Mouse (Mus musculus) lung, postnatal 0 days (tissue): ENCODE measurements at regions not wholly inside any gene's neighbourhood (a gene's known extent, or its start where the extent isn't known, plus 50 kb on each side); places are given as distances from the start of the nearest gene placed in this dataset.

Experiments
- ATAC-seq: fragments of 200-750 bp; cut with Nextera tagmentation; 2 replicates; pipeline ENCODE4 v1.8.0; 2017; ENCODE audit warnings: moderate library complexity
- DNase-seq: peaks from one replicate; pipeline ENCODE4 v3.0.0-alpha.2; 2016; ENCODE audit warnings: low spot score
- H3K27ac ChIP-seq: fragments of 300-500 bp; sonication (generic); 2 replicates; pipeline ENCODE4 v1.5.1; 2014; ENCODE audit warnings: antibody characterized with exemption, mild to moderate bottlenecking, low read length, mixed read lengths
- H3K27me3 ChIP-seq: fragments of 300-500 bp; sonication (generic); replicated peaks from 2 replicates; pipeline ENCODE4 v1.6.1; 2014; ENCODE audit warnings: low read length, mixed read lengths; ENCODE audit not compliant: insufficient read depth
- H3K36me3 ChIP-seq: fragments of 300-500 bp; sonication (generic); 2 replicates; pipeline ENCODE4 v1.6.1; 2014; ENCODE audit warnings: low read length, mixed read lengths; ENCODE audit not compliant: insufficient read depth
- H3K4me1 ChIP-seq: fragments of 300-500 bp; sonication (generic); 2 replicates; pipeline ENCODE4 v1.6.1; 2014; ENCODE audit warnings: antibody characterized with exemption, low read depth, low read length, mixed read lengths; ENCODE audit not compliant: insufficient read depth
- H3K4me2 ChIP-seq: fragments of 300-500 bp; sonication (generic); replicated peaks from 2 replicates; pipeline ENCODE4 v1.6.1; 2014; ENCODE audit warnings: low read depth, mild to moderate bottlenecking, low read length, moderate library complexity, mixed read lengths
- H3K4me3 ChIP-seq: fragments of 300-500 bp; sonication (generic); 2 replicates; pipeline ENCODE4 v1.5.1; 2014; ENCODE audit warnings: low read depth, low read length
- H3K9ac ChIP-seq: fragments of 300-500 bp; sonication (generic); replicated peaks from 2 replicates; pipeline ENCODE4 v1.6.1; 2014; ENCODE audit warnings: low read depth, mild to moderate bottlenecking
- H3K9me3 ChIP-seq: fragments of 300-500 bp; sonication (generic); 2 replicates; pipeline ENCODE4 v1.6.1; 2016; ENCODE audit warnings: low read length, mixed read lengths
- CTCF ChIP-seq: IDR thresholded peaks from 2 replicates; pipeline ENCODE4 v1.5.1; 2016; ENCODE audit warnings: antibody characterized with exemption, mild to moderate bottlenecking
- EP300 ChIP-seq: IDR thresholded peaks from 2 replicates; pipeline ENCODE4 v1.6.1; 2016; ENCODE audit warnings: antibody characterized with exemption, mild to moderate bottlenecking, control low read depth
- WGBS: fragments of 180-500 bp; shearing (Covaris S2); extraction: QIAGEN DNeasy Blood & Tissue Kit; methylation state at CpG from one replicate; pipeline ENCODE4 v1.1.7; 2014; 5-methylcytosine and 5-hydroxymethylcytosine counted together

DNA sequence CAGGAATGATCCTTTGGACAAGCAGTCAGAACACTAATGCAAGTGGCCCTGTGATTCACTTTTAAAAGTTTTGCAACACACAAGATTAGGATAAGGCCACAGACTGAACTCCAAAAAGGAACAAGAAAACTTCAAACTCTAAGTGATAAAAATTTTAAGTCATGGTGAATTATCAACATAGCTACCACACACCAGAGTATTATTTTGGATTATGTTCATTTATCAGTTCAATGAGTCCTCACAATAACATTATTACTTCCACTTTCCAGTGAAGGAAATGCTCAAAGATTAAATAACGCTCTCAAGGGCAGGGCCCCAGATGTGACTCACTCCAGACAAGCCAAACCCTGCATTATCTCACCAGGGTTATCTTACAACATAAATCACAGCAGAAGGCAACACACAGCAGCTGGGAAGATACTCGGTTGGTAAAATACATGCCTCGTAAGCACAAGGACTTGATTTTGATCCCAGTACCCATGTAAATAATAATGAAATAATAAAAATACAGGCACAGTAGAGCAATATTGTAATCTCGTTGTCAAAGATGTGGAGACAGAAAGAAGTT, 158.8 kb upstream of the Gorab start:
- no peak overlapping the region for H3K4me2 ChIP-seq
- H3K27ac ChIP-seq = no peak overlapping the region
- no peaks in the 10 kb centered on the region for H3K9me3 ChIP-seq
- no peaks in the 10 kb centered on the region for H3K27me3 ChIP-seq
- DNase-seq = no peak
- no peaks in the 10 kb centered on the region for H3K36me3 ChIP-seq
- H3K4me3 ChIP-seq = no peak overlapping the region
- H3K9ac ChIP-seq = no peak overlapping the region
- ATAC-seq = no peak
- WGBS = 25% methylated on average over 4 of the region's 4 CpGs
- TF ChIP-seq CTCF = no peak
- TF ChIP-seq EP300 = 0 out of 2 replicates have a peak, but pooled peaks have one; percentile 16
- 0 out of 2 replicates have a peak, but pooled peaks cover 3% of the 10 kb centered on the region for H3K4me1 ChIP-seq

DNA sequence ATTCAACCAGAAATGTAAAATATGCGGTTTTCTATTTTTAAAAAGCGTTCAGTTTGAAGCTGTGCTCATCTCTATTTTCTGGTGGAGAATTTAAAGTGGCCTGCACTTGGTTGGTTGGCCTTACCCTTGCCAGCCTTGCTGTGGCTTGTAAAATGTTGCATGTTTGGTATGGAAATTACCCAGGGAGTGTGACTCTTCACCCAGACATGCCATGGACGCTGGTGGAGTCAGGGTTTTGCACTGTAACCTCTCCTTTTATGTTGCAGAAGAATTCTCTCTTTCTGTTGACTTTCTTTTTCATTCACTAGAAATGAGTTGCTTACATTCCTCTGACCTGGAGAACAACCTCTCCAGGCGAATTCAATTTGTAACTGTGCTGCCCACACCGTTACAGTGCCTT, 157.5 kb upstream of the Gorab start:
- Histone ChIP-seq H3K36me3 (no peaks in the 10 kb centered on the region), H3K27me3 (no peaks in the 10 kb centered on the region), H3K4me2 (no peak overlapping the region), H3K9ac (no peak overlapping the region), H3K9me3 (no peaks in the 10 kb centered on the region), H3K27ac (no peak overlapping the region), H3K4me3 (no peak overlapping the region), H3K4me1 (0 out of 2 replicates have a peak, but pooled peaks cover 3% of the 10 kb centered on the region)
- TF ChIP-seq EP300 (peak; percentile 30; the same call in 1 of the 2 replicates), CTCF (no peak)
- ATAC-seq (peak; percentile 57), DNase-seq (peak; percentile 36)
- 40% methylated on average over 5 of the region's 5 CpGs for WGBS

DNA sequence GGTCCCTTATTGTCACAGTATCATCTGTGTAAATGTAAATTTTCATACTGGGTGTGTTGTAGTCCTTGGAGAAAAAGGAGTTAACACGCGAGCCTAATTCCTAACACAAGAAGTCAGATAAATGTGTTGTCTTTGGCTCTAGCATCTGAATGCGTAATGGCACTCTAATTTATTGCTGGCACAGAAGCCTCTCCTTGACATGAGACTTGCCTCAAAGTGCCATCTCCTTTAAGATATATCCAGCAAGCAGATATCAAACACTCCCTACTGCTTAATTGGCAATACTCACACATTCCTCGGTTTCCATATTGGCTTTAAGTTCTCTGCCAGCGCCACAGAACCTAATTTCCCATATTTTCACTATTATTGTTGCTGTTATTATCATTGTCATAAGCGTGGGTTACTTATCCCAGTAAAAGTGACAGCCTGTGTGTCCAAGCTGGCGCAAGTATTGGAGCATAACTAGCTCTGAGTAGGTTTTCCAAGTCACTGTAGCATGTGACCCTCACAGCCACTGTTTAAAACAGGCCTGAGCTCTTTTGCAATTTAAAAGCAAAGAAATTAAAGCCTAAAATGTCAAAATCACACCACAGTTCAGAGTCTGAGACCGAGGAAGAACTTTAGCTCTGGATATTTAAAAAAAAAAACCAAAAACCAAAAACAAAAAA, 156.9 kb upstream of the Gorab start:
- DNase-seq = no peak
- Histone ChIP-seq H3K27ac (no peak overlapping the region), H3K36me3 (no peaks in the 10 kb centered on the region), H3K4me3 (no peak overlapping the region), H3K4me2 (no peak overlapping the region), H3K4me1 (0 out of 2 replicates have a peak, but pooled peaks cover 3% of the 10 kb centered on the region), H3K27me3 (no peaks in the 10 kb centered on the region), H3K9me3 (no peaks in the 10 kb centered on the region), H3K9ac (no peak overlapping the region)
- TF ChIP-seq EP300 = no peak
- TF ChIP-seq CTCF = no peak
- 66% methylated on average over 8 of the region's 8 CpGs for WGBS
- no peak for ATAC-seq

DNA sequence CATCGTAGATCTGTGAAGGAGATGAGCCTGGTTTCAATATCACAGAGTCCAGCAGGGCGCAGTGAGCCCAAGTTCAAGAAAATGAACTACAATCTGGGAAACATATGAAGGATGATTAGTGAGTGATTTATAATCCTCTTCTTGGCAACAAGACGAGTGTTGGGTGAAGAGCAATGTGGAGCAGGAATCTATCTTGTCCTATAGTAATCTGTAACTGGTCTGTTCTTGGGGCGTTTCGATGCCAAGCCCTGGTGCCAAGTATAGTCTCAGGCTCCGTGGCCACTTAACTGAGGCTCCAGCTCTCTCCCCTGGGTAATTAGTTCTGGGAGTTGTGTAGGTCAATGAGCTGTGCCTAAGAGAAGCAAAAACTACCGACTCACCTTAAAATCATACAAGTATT, 154.4 kb upstream of the Gorab start:
- ATAC-seq = no peak

DNA sequence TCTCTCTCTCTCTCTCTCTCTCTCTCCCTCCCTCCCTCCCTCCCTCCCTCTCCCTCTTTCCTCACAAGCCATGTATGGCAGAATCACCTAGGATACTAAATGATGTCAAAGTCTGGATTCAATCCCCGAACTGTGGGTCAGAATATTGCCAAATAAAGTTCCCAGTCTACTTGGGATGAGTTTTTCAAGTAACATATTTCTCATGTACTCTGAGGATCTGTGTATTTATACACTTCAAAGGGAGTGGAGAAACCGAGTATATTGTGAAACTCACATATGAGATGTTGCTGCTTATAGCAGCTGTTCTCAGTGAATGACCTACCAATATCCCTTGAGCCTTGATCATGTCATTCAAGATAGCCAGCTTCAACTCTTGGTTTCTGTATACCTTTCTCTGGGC, 151.7 kb upstream of the Gorab start:
- no peak overlapping the region for H3K9ac ChIP-seq
- H3K4me1 ChIP-seq = no peaks in the 10 kb centered on the region
- H3K4me2 ChIP-seq = no peak overlapping the region
- ATAC-seq (peak; percentile 61), DNase-seq (peak; percentile 78)
- no peak for TF ChIP-seq CTCF
- no peak for TF ChIP-seq EP300
- H3K27me3 ChIP-seq = no peaks in the 10 kb centered on the region
- H3K4me3 ChIP-seq = no peak overlapping the region
- no peak overlapping the region for H3K27ac ChIP-seq
- H3K36me3 ChIP-seq = no peaks in the 10 kb centered on the region
- H3K9me3 ChIP-seq = no peaks in the 10 kb centered on the region
- 43% methylated on average over 2 of the region's 2 CpGs for WGBS

More for the DNA sequence above, 154.4 kb upstream of the Gorab start:
- Histone ChIP-seq H3K27ac (no peak overlapping the region), H3K4me1 (0 out of 2 replicates have a peak, but pooled peaks cover 3% of the 10 kb centered on the region), H3K4me3 (no peak overlapping the region), H3K27me3 (no peaks in the 10 kb centered on the region), H3K36me3 (no peaks in the 10 kb centered on the region), H3K9me3 (no peaks in the 10 kb centered on the region), H3K4me2 (no peak overlapping the region), H3K9ac (no peak overlapping the region)
- TF ChIP-seq CTCF (no peak), EP300 (no peak)
- DNase-seq = no peak
- WGBS = 60% methylated on average over 7 of the region's 7 CpGs

DNA sequence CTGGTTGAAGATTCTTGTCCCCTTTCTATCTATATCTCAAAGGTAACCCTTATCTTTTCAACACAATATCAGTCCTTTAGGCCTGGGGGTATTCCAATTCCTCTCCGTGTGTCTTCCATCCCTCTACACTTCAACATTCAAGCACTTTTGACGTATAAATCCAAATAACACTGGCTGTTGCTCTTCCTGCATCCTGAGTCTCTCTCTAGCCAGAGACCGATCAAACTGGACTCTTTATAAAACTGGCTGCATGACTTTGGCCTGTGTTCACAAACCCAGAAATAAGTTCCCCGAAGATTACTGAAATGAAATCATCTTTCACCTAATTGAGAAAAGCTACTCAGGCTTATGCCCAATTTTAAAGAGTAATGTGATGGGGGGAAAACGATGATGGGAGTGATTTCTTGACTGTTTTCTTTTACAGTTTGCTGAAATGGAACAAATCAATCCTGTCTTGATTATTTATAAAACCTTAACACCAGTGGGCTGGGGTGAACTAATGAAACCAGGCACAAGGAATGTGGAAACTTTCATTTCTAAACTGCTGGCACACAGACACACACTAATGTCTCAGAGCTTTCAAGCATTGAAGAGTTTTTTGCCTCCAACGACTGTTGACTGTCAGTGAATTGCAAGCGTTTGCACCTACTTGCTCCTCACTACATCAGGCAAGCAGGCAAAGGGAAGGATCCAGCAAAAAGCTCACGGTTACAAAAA, 135.5 kb upstream of the Gorab start:
- Histone ChIP-seq H3K4me3 (no peak overlapping the region), H3K27me3 (no peaks in the 10 kb centered on the region), H3K27ac (no peak overlapping the region), H3K36me3 (no peaks in the 10 kb centered on the region), H3K9me3 (no peaks in the 10 kb centered on the region), H3K4me2 (no peak overlapping the region), H3K4me1 (no peaks in the 10 kb centered on the region), H3K9ac (no peak overlapping the region)
- WGBS = 46% methylated on average over 8 of the region's 8 CpGs
- TF ChIP-seq CTCF = no peak
- TF ChIP-seq EP300 = no peak; the same call in 1 of the 2 replicates
- no peak; the same call in 1 of the 2 replicates for ATAC-seq
- DNase-seq = no peak
